Mouse (Mus musculus) stomach, postnatal 0 days (tissue): ENCODE results near the gene Zfp688. TPM values are rescaled to one million over a fixed set of nuclear protein-coding genes. Genes with fewer than 3 reads are reported as not detected.

Experiments used
- ATAC-seq: fragments of 200-750 bp; cut with Nextera tagmentation; 2 replicates; pipeline ENCODE4 v1.8.0; 2017; ENCODE audit not compliant: low FRiP score, low TSS enrichment
- DNase-seq: peaks from one replicate; pipeline ENCODE4 v3.0.0-alpha.2; 2016; ENCODE audit warnings: low spot score
- H3K27ac ChIP-seq: fragments of 300-500 bp; sonication (generic); replicated peaks from 2 replicates; pipeline ENCODE4 v1.5.1; 2014; ENCODE audit warnings: mild to moderate bottlenecking, control low read depth
- H3K27me3 ChIP-seq: fragments of 300-500 bp; sonication (generic); 2 replicates; pipeline ENCODE4 v1.6.1; 2014; ENCODE audit warnings: low read length; ENCODE audit not compliant: control insufficient read depth, insufficient read depth
- H3K36me3 ChIP-seq: fragments of 300-500 bp; sonication (generic); 2 replicates; pipeline ENCODE4 v1.6.1; 2014; ENCODE audit warnings: low read length, mixed read lengths; ENCODE audit not compliant: control insufficient read depth, insufficient read depth
- H3K4me1 ChIP-seq: fragments of 300-500 bp; sonication (generic); replicated peaks from 2 replicates; pipeline ENCODE4 v1.6.1; 2014; ENCODE audit warnings: antibody characterized with exemption; ENCODE audit not compliant: control insufficient read depth, insufficient read depth
- H3K4me2 ChIP-seq: fragments of 300-500 bp; sonication (generic); replicated peaks from 2 replicates; pipeline ENCODE4 v1.6.1; 2014; ENCODE audit warnings: low read depth, mild to moderate bottlenecking, control low read depth, moderate library complexity
- H3K4me3 ChIP-seq: fragments of 300-500 bp; sonication (generic); 2 replicates; pipeline ENCODE4 v1.5.1; 2014; ENCODE audit warnings: low read depth, low read length, control low read depth
- H3K9ac ChIP-seq: fragments of 300-500 bp; sonication (generic); 2 replicates; pipeline ENCODE4 v1.6.1; 2014; ENCODE audit warnings: mild to moderate bottlenecking, low read length, control low read depth, mixed read lengths
- H3K9me3 ChIP-seq: fragments of 300-500 bp; sonication (generic); 2 replicates; pipeline ENCODE4 v1.6.1; 2016; ENCODE audit warnings: low read length; ENCODE audit not compliant: control insufficient read depth
- CTCF ChIP-seq: IDR thresholded peaks from 2 replicates; pipeline ENCODE4 v1.5.1; 2016; ENCODE audit warnings: antibody characterized with exemption, low read depth, mild to moderate bottlenecking, moderate library complexity
- EP300 ChIP-seq: optimal IDR thresholded peaks from 2 replicates; pipeline ENCODE3; 2016; ENCODE audit warnings: antibody characterized with exemption
- WGBS: fragments of 180-500 bp; shearing (Covaris S2); extraction: QIAGEN DNeasy Blood & Tissue Kit; methylation state at CpG from one replicate; pipeline ENCODE4 v1.1.7; 2014; 5-methylcytosine and 5-hydroxymethylcytosine counted together
- polyA plus RNA-seq: library from polyadenylated mRNA; unstranded; fragments of >200 nt; fragmentation: Nextera tagmentation; extraction: Ambion mirVana; gene quantifications from 2 replicates; pipeline ENCODE4 v1.2.1, GENCODE M21; 2015

Gene Zfp688
- polyA plus RNA-seq, 1 experiment from 2014 or later, result 15.6 TPM

GRCm38 (mm10) chr7:127400355-127400754 lies 21.5 kb downstream of the Zfp688 start:
- TF ChIP-seq CTCF (no peak), EP300 (no peak)
- H3K4me1 ChIP-seq, result no peaks in the 10 kb centered on the region
- 61% methylated on average over 3 of the region's 3 CpGs for WGBS
- ATAC-seq (no peak), DNase-seq (no peak)
- no peaks in the 10 kb centered on the region for H3K9me3 ChIP-seq
- no peak overlapping the region for H3K27ac ChIP-seq
- no peak overlapping the region for H3K4me2 ChIP-seq
- no peaks in the 10 kb centered on the region for H3K27me3 ChIP-seq
- H3K36me3 ChIP-seq, result no peaks in the 10 kb centered on the region
- H3K4me3 ChIP-seq, result no peak overlapping the region
- H3K9ac ChIP-seq, result no peak overlapping the region

- peak overlapping the region; percentile 76 for H3K4me3 ChIP-seq
- H3K27ac ChIP-seq, result peak overlapping the region; percentile 53; the same call in 1 of the 2 replicates
- H3K9ac ChIP-seq, result peak overlapping the region; percentile 51
- ATAC-seq (no peak), DNase-seq (no peak)
- H3K27me3 ChIP-seq, result no peaks in the 10 kb centered on the region
- H3K4me2 ChIP-seq, result peak overlapping the region; percentile 75
- TF ChIP-seq CTCF (no peak), EP300 (no peak)
- WGBS, result 7% methylated on average over 7 of the region's 7 CpGs
- 0 out of 2 replicates have a peak, but pooled peaks cover 2% of the 10 kb centered on the region for H3K4me1 ChIP-seq
- no peaks in the 10 kb centered on the region for H3K9me3 ChIP-seq
- peaks cover 2% of the 10 kb centered on the region; the same call in 1 of the 2 replicates for H3K36me3 ChIP-seq
These were observed 27.9 kb downstream of the Zfp688 start for GRCm38 (mm10) chr7:127393944-127394333.

- no peak for TF ChIP-seq EP300
- TF ChIP-seq CTCF, result no peak
- Histone ChIP-seq H3K4me2 (peak within 1 kb of the TSS; percentile 75), H3K27ac (peak within 1 kb of the TSS; percentile 93), H3K36me3 (peaks cover 2% of the 10 kb centered on the region; the same call in 1 of the 2 replicates), H3K27me3 (no peaks in the 10 kb centered on the region), H3K4me1 (0 out of 2 replicates have a peak, but pooled peaks cover 2% of the 10 kb centered on the region), H3K9me3 (no peaks in the 10 kb centered on the region), H3K9ac (peak within 1 kb of the TSS; percentile 87), H3K4me3 (peak within 1 kb of the TSS; percentile 76)
- peak; percentile 98 for DNase-seq
- under 1% methylated on average over 42 of the region's 45 CpGs for WGBS
- peak; percentile 97 for ATAC-seq
These were observed 28.5 kb downstream of the Zfp688 start, which contains the start of gene E430018J23Rik for GRCm38 (mm10) chr7:127393157-127393943. Gene E430018J23Rik, minus strand, starts transcription at chr7:127393629.

- Histone ChIP-seq H3K27me3 (no peaks in the 10 kb centered on the region), H3K4me1 (0 out of 2 replicates have a peak, but pooled peaks cover 2% of the 10 kb centered on the region), H3K4me3 (peak overlapping the region; percentile 76), H3K9ac (peak overlapping the region; percentile 87), H3K27ac (no peak overlapping the region), H3K4me2 (peak overlapping the region; percentile 75), H3K36me3 (peaks cover 2% of the 10 kb centered on the region; the same call in 1 of the 2 replicates), H3K9me3 (no peaks in the 10 kb centered on the region)
- ATAC-seq (no peak), DNase-seq (no peak)
- 79% methylated on average over 8 of the region's 8 CpGs for WGBS
- no peak for TF ChIP-seq EP300
- TF ChIP-seq CTCF, result no peak
These were observed 29.5 kb downstream of the Zfp688 start for GRCm38 (mm10) chr7:127392251-127392824.

- H3K4me2 ChIP-seq, result no peak overlapping the region
- no peak overlapping the region for H3K4me3 ChIP-seq
- ATAC-seq, result no peak
- no peak overlapping the region for H3K27ac ChIP-seq
- H3K9me3 ChIP-seq, result no peaks in the 10 kb centered on the region
- no peak overlapping the region for H3K9ac ChIP-seq
- H3K4me1 ChIP-seq, result 0 out of 2 replicates have a peak, but pooled peaks cover 2% of the 10 kb centered on the region
- no peak for DNase-seq
- no peaks in the 10 kb centered on the region for H3K27me3 ChIP-seq
- no peak for TF ChIP-seq EP300
- no peak for TF ChIP-seq CTCF
- peaks cover 2% of the 10 kb centered on the region; the same call in 1 of the 2 replicates for H3K36me3 ChIP-seq
- 97% methylated on average over 16 of the region's 16 CpGs for WGBS
These were observed 30.3 kb downstream of the Zfp688 start for GRCm38 (mm10) chr7:127391538-127391937.
